Mouse (Mus musculus) thymus, postnatal 4 days (tissue): ENCODE results near the gene Tjp1.

Experiments
- DNase-seq: peaks from one replicate; pipeline ENCODE4 v3.0.0; 2021

The Tjp1 gene

DNA sequence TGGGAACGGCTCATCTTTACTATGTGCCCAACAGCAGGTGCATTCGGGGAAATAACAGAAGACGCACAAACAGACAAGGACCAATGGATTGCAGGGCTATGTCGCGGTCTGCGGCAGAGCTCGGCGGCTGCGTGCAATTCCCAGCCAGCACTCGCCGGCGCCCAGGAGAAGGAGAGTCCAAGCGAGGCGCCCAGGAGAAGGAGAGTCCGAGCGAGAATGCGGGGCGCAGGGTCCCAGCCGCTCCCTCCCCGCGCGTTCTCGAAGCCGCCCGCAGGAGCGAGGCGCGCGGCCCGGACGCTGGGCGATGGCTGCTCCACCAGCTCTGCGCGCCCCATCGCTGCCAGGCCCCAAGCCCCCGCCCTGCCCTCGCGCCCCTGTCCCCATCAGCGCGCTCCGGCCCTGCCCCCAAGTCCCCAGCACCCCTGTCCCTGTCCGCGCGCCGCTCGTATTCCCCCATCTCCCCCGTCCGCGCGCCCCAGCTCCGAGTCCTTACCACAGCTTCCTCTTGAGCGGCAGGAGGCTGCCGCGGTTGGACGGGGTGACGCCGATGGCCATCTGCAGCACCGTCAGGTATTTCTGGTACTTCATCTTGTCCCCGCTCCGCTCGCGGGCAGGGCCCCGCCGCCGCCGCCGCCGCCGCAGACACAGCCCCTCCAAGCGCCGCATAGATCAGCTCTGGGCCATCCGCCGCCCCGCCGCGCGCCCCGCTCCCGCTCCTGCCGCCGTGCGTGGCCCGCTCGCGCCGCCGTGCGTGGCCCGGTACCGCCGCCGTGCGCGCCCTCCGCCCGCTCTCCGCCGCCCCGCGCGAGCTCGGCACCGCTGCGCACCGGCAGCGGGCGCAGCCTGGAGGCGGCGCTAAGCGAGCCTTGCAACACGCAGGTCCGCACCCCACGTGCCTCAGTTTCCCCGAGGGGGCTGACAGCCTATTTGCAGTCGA, at the start of gene Tjp1:
TSS of gene Tjp1 (minus strand) at position 711 of the 937 bp plus-strand sequence.
- DNase-seq, result peak; percentile 10

DNA sequence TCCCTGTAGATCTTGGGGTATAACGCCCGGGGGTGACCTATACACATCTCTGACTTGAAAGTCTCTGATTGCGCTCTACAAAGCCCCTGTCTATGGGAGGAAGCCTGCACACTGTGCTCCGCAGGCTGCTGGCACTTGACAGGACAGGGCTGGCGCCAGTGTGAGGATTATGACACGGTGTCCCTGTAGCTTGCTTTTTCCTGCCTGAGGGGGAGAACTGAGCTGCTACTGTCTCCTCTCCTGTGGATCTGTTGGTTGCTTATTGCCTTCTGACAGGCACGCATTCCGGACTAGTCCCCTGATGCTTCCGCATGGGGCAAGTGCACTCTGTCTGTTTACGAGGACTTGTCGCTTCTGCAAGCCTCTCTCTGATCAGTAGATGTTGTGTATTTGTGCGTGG, 49.5 kb upstream of the Tjp1 start:
- no peak for DNase-seq

DNA sequence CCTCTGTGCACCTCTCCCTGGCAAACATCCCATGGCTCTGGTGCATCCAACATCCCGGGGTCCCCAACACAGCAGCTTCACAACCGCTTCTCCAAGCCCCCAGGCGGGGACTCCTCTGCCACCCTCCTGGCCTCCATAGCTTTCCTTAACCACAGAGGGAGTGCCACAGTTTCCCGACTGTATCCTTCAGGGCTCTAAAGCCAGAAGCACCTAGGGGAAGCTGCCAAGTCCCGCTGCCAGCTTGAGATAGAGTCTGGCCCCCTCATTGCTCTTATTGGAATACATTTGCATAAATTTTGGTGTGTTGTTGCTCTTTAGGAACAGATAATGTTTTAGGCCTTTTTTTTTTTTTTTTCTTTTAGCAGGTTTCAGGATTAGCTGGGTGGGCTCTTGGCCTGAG, 45.1 kb upstream of the Tjp1 start:
- no peak for DNase-seq

DNA sequence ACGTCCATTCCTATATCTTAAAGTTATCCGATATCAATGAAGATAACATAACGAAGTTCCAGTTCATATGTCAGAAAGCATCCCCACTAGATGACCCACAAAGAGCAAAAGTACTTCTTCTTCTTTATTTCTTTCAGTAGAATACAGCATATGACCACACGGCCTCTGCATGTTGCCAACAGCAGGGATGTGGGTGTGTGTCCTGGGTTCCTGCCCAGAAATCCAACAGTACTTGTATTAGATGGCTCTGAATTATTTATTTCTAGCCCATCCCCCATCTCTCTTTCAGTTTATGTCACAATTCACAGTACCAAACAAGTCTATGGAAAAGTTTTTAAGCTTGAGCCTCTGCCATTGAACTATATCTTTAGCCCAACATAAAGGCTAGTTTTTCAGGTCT, 43.1 kb upstream of the Tjp1 start:
- no peak for DNase-seq

DNA sequence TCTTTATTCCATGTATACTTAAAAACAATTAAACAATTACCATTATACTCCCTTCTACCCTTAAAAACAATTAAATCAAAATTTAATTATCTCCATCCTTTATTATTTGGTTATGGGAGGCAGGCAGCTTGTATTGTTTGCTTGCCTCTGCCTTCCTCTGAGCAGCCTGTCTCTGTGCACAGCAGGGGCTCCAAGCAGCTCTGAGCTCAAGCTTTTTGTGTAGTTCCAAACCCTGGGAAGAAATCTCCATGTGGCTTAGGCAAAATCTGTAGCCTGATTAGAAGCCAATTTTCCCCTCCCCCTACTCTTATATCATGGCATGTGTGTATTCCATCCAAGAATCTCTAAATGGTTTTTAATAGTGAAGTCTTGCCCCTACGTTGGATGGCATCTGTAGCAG, 28.4 kb upstream of the Tjp1 start:
- DNase-seq, result no peak

DNA sequence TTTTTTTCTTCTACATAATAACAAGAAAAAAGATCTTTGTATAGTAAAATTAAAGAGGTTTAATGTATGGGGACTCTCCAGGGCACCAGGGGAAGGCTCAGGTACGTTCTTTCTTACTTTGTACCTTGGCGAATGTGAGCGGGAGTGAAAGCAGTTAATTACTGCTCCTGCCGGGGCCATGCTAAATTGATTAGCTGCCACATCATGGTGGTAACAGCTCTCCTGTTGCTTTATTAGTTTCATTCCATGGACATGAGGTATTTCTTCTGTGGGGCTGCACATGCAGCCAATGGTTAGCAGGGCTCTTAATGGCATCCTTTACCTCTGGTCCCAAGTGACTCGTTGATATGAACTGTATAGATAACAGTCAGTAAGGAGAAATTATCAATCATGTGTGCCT, 18.2 kb upstream of the Tjp1 start:
- DNase-seq, result no peak

DNA sequence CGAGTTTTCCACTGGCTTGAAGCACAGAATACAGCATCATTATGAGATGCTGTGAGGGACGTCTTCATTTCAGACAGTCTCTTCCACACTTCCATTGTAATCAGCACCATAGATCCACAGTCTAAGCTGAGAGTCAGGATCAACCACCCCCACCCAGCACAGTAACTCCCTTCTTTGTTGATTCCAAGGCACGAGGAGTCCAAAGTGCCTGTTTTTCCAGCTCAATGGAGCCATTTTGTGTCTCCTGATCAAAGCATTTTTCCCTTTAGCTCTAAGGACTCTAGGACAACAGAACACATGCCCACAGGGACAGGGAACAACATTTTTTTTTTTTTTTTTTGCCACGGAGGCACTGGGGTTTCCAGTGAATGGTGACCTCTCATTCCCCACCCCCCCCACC, 5.1 kb upstream of the Tjp1 start:
- DNase-seq, result no peak

DNA sequence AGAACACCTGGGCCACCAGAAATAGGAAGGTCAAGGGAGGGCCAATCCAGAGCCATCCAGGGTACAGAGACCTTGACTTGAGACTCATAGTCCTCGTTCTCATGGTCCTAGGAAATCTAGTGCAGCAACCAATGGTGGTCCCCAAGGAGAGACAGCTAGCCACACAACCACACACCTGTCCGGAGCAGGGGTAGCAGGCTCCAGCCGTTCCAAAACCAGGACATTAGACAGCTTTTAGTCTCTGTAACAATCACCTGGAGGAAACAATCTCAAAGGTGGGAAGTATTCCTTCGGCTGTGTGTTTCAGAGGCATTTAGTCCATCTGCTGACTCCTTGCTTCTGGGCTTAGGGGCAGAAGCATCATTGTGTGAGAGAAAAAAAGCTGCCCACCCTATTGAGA, 4.5 kb downstream of the Tjp1 start:
- DNase-seq, result no peak

DNA sequence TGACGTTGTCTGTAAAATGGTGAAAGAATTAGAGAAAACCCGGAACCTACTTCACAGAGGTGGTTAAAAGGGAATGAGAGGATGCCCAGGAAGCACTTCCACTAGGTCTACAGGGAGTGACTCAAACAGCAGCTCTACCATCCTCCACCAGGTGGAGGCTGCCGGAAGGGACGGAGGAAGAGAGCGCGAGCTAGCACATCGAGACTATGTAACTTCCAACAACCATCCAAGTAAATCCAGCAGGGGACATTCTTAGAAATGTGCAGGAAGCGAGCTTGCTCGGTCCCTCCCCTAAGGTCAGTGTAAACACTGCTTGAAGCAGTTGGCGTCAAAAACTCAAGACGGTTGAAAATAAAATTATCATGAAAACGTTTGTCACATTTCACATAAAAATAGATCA, 5.1 kb downstream of the Tjp1 start:
- no peak for DNase-seq

DNA sequence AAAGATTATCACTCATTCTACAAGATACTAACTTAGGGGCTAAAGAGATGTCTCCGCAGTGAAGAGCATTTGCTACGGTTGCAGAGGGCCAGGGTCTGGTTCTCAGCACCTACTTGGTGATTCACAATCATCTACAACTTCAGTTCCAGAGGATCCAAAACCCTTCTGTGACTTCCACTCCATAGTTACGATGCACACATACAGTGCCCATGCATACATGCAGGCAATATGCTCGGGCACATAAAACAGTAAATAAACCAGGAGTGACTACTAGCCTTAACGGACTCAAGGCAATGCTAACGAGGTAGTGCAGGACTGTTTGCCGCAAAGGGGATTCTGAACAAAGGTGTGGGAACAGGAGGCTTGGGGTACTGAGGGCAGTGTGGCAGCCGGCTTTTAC, 7.0 kb downstream of the Tjp1 start:
- DNase-seq, result no peak

DNA sequence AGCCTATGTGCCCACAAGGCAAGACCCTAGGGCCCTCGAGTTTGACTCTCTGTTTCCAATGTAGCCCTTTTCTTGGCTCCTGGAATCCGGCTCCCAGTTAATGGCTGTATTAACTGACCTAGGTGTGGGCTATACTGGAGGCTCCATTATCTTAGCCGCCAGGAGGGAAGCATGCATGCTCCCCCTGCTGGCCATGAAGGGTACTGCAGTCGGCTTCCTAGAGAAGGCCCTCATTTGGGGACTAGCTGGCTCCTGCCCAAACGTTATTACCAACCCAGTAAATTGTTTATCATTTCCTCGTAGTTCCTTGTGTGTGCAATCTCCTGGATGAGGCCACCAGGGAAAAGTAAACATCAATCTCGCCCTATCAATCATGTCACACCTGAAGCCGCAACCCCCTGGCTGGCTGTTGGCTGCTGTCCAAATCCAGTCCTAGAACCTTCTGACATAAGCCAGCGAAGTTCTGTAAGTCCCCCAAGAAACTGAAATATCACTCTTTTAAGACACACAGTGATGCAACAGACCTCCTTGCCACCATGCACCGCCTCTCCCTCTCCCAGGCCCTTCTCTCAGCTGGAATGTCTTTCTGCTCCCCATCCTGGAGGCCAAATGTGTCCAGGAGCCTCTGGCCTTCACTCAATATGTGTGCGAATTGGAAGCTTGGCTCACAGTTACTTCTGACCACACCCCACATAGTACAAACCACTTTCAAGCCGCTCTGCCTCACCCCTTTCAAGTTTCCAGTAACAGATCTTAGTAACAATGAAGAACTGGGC, 7.6 kb downstream of the Tjp1 start:
- peak; percentile 76 for DNase-seq

DNA sequence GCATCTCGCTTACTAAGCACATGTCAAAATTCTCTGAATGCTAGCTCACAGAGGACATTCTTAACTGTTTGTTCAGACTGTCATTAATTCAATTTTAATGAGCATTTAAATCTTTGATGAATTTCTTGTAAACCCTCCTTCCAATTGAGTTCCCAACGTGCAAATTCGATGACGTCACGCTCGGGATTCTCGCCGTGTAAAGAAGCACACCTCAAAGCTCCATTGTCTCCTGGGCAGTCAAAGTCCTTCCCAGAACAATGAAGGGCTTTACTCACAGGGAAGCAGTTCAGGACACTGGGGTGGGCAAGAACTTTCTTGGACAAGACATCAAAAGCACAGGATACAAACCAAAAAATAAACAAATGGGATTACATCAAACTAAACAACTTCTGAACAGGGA, 10.7 kb downstream of the Tjp1 start:
- no peak for DNase-seq

DNA sequence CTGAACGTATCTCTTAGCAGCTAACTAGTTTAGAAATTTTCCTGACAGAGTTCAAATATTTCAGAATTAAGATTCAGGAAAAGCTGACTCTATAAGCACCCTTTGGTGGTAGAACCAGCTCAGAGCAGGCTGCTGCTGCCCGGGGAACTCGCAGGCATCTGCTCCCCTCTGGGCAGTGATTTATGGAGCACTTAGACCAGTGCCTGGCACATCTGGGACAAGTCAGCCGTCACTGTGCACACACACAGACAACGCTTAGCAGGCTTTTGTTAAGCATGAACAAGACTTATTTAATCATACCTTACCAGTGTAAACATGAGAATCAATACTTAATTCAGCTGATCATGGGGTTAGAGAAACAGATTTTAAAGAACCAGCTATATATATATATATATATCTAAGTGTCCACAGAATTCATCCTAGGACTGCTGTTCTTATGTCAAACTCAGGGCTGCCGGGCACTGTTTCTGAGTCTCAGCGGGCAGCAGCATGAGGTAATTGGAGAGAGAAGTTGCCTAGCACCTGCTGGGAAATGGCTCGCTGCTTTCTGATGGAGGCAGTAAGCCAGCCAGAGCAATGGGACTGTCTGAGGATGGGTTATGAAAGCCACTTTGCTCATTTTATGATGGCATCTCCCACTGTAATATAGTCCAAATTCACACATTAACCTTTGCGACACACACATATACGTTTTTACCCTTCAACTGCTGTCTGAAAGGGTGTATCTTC, 14.0 kb downstream of the Tjp1 start:
- DNase-seq, result no peak

DNA sequence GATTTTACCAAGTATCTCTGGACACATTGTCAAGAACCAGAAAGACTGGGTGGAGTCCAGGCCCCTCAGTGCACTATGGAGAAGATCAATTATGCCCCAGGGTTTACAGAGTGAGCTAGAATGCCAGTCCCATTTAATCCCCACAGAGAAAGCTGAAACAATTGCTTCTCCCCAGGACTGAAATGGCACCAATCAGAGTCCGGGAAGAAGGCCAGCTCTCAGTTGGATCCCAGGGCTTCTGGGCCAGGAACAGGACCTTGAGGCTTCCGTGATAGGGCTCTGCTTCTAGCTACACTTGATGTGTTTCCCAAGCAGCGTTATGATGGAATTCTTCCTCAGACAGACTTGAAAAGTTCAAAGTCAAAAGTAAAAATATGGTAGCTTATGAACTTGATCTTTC, 18.2 kb downstream of the Tjp1 start:
- DNase-seq, result no peak

DNA sequence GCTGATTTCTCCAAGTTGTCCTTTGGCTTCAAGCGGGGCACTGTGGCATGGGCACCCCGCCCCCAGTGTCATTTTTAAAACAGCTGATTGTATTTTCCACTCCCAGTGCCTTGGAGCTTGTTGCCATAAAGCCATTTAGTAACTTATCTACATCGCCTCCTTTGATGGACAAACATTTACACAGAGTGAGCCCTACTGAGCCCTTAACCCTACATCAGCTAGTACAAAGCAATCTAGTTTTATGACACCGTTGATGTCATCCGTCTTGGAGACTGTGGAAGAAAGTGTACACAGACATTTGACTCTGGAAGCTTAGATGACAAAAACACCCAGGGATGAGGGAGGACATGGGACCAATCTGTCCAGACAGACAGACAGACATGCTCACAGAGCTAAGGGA, 20.2 kb downstream of the Tjp1 start:
- no peak for DNase-seq

DNA sequence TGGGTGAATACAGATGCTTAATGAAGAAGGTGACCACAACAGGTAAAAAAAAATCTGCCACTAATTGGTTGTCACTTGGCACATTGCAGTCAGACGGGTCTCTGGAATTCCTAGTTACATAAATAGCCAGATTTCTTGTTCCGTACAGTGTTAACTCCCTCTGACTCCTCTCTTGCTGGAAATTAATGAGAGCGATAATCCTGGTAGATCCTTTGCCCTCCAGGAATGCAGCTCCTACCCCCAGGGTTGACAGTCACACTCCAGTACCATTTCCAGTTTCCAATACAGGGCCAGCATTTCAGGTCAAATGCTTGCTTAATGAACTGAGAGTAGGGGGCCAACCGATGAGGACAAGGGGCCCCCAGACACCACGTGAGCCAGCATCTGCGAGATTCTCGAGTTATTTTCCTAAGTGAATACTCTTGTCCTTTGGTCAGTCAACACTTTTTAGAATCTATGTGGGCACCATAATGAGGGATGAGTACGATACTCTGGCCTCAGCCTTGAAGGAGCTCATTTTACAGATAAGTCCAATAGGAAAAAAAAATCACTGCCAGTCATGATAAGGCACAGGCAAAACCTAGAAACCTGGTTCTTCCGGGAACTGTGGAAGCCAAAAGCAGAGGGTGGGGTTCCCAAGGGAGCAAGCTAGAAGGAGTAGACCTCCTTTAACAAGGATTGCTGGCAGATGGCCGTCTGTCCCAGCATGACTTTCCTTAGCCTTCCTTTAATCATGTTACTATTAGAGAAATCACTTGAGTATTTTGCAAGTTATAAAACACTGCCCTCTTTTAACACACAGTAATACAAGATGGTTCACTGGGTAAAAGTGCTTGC, 24.9 kb downstream of the Tjp1 start:
- no peak for DNase-seq

DNA sequence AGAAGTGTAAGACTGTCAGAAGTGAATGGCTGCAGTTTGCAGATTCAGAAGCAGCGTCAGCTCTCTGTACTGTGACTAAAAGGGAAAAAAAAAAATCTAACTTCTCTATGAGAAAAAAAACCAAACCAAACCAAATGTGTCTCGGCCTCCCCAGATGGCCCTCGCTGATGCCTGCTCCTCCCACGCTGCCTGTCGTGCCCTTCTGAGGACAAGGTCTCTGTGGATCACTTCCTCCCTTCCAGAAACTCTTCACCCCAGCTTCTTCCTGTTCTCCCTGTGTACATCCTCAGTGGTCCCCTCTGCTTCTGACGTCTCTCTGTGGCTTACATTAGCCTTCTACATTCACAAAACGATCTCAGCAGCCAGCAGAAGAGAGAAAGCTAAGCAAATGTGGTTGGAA, 26.8 kb downstream of the Tjp1 start:
- no peak for DNase-seq

DNA sequence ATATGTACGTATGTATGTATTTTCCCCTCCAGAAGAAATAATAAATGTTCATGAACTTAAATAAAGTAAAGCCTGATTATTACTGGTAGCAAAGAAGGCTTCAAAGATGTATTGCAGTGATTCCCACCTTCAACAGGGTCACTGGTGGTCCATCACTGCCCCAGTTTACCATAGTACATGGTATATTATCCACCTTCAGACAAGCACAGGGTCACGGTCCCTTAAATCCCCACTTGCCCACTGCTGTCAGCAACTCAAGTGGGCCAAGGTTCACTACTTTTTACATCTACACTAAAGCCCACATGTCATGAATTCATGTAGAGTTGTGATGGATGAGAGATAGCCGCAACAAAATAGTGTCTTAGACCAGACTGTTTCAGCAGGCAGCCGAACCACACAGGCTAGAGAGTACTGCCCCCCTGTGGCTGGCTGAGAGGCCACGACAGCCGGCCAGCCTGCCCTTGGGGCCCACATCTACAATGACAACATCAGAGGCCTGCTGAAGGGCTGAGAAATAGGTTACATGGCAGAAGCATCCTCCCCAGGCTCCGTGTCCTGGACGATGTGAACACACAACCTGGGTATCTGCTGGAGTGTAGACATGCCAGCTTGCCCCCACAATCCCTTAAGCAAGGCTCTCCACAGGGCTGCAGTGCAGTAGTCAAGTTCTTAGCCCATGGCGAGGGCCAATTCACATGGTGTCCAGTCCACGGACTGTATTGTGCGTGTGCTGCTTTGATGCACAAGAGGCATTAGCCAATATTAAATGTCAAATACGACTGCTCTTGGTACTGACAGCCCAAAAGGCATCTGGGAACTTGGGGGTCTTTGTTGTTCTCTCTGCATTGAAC, 29.6 kb downstream of the Tjp1 start:
- peak; percentile 39 for DNase-seq

DNA sequence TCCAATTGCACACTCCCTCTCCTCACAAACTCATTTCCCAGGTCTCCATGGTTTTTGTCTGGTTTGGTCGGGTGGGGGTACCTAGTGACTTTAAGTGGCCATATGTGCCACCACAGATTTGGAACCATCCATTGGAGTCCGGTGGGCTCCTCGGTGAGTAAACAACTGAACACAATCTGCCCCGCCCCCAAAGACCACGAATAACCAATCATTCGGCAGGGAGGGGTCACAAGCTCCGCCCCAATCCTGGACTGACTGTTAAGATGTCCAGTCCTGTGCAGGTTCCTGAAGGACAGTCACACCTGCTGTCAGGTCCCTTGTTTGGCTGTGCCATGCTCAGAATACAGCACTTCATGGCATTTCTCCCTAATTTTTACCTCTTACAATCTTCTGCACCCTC, 37.1 kb downstream of the Tjp1 start:
- DNase-seq, result no peak

DNA sequence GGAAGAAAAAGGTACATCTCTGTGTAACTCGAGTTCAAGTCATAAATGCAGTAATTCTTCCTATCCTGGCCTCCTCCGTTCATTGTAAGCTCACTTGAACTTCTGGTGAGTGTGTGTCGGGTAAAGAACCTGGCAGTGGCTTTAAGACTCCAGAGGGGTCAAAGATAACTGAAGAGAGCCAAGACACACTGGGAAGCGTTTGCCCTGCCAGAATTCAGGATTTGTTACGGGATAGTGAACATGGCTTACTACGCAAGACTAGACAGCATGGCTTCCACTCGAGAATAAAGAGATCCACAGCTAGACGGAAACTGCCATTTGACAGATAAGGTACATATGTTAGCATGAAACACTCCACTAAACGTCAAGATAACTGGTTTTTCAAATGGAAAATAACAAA, 37.8 kb downstream of the Tjp1 start:
- DNase-seq, result no peak

DNA sequence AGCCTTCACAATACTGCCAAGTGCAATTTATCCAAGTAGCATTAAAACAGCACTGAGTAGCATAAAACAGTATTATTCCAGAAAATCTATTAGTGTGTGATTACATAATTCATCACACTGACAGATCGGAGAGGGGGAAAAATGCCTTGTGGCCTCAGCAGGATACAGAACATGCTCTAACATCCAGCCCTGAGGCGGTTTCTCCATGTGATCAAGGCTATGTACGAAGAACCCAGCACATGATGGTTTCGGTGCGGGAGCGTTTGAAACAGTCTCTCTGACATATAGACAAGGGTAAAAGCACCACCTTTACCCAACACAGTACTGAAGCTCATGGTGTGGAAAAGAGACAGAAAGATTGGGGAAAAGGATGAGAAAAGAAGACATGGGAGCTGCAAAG, 38.4 kb downstream of the Tjp1 start:
- DNase-seq, result no peak

DNA sequence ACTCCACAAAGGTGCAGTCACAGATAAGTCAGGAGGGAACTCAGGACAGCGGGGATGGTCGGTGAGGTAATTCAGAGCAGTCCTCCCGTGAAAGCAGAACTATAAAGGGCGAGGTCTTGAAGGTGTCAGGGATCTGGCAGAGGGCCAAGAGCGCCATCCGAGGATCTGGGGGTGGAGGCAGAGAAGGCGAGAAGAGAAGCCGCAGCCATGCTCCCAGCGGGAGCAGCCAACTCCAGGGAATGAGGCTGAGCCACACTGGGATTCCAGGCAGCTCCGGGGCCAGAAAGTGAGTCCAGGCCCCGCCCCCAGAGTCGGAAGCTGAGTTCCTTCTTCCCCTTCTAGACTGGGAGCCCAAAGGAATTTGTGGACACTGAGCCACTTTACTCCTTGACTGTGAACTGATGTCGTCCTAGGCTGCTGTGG, 41.3 kb downstream of the Tjp1 start:
- no peak for DNase-seq
